In genomic region chr3:57843775-57844174, GRCm38 (mm10) we compare ENCODE assay signal across 10 mouse cellular contexts. TPM values are rescaled to one million over a fixed set of nuclear protein-coding genes. Genes with fewer than 3 reads are reported as not detected.
DNase-seq lines count a peak whose midpoint lies in the region; ATAC-seq and TF ChIP-seq lines count a peak whose summit lies in the region.
"Had no signal": no experiment of that assay in that cellular context is flagged by ENCODE, and none has a peak within 500 bp of the region (broad histone marks: within the 10 kb centered on the region; RNA-seq: fewer than 3 reads in every experiment).

No protein-coding gene starts in this region.

- no peak for ATAC-seq in embryonic facial prominence, embryonic 11.5 days (replicated peaks; ENCODE audit: insufficient number of reproducible peaks, low FRiP score, low TSS enrichment, low read depth)
- no peak for ATAC-seq in liver, embryonic 14.5 days (ENCODE audit: insufficient read depth)
- no peak for ATAC-seq in liver, embryonic 12.5 days

- H3K27me3 ChIP-seq in embryonic facial prominence, embryonic 11.5 days (ENCODE audit: control insufficient read depth, insufficient read depth, low read length) = no peaks in the 10 kb centered on the region
- no peaks in the 10 kb centered on the region for H3K27me3 ChIP-seq in embryonic facial prominence, embryonic 10.5 days (replicated peaks; ENCODE audit: low read depth, poor library complexity, severe bottlenecking)
- peaks cover 29% of the 10 kb centered on the region for H3K27me3 ChIP-seq in liver, embryonic 14.5 days (ENCODE audit: control insufficient read depth, insufficient read depth, low read length)
- peaks cover 33% of the 10 kb centered on the region for H3K27me3 ChIP-seq in liver, embryonic 12.5 days (replicated peaks)
- H3K27me3 ChIP-seq: heart, embryonic 15.5 days; neural tube, embryonic 15.5 days had no signal

- no peak overlapping the region for H3K9ac ChIP-seq in embryonic facial prominence, embryonic 11.5 days (replicated peaks; ENCODE audit: low read length)
- H3K9ac ChIP-seq in liver, embryonic 14.5 days (replicated peaks) = no peak overlapping the region
- no peak overlapping the region for H3K9ac ChIP-seq in liver, embryonic 12.5 days
- H3K9ac ChIP-seq: heart, embryonic 15.5 days; neural tube, embryonic 15.5 days had no signal

- peak; percentile 61 for DNase-seq in embryonic facial prominence, embryonic 11.5 days (ENCODE audit: low spot score)
- no peak for DNase-seq in embryonic facial prominence, embryonic 10.5 days (ENCODE audit: low spot score)
- no peak for DNase-seq in liver, embryonic 14.5 days (ENCODE audit: low read depth in 3 of 3, low spot score in 3 of 3)
- peak; percentile 19 for DNase-seq in MEL-GATA-1-ER (ENCODE audit: extremely low read depth, low read depth)
- peak; percentile 74 for DNase-seq in induced T-regulatory cell, adult 2 months (ENCODE audit: low read depth)
- no peak for DNase-seq in ovary, postnatal 10 days (ENCODE audit: low spot score)
- no peak for DNase-seq in heart, adult 11 months

- no peak for TF ChIP-seq EP300 in liver, embryonic 14.5 days (IDR thresholded peaks at IDR 0.05; ENCODE audit: low read depth)

- no peaks in the 10 kb centered on the region; the same call in 1 of the 2 replicates for H3K36me3 ChIP-seq in embryonic facial prominence, embryonic 11.5 days (replicated peaks; ENCODE audit: control insufficient read depth, insufficient read depth, low read depth, low read length)
- H3K36me3 ChIP-seq in embryonic facial prominence, embryonic 10.5 days (replicated peaks) = peaks cover 54% of the 10 kb centered on the region
- no peaks in the 10 kb centered on the region for H3K36me3 ChIP-seq in liver, embryonic 14.5 days (replicated peaks; ENCODE audit: control insufficient read depth, insufficient read depth, low read depth)
- H3K36me3 ChIP-seq in liver, embryonic 12.5 days = 0 out of 2 replicates have a peak, but pooled peaks cover 6% of the 10 kb centered on the region

- peak; percentile 42 for TF ChIP-seq CTCF in liver, embryonic 14.5 days (IDR thresholded peaks at IDR 0.05; ENCODE audit: low read depth)

- H3K9me3 ChIP-seq in embryonic facial prominence, embryonic 11.5 days (replicated peaks; ENCODE audit: control insufficient read depth, low read length) = no peaks in the 10 kb centered on the region
- H3K9me3 ChIP-seq in embryonic facial prominence, embryonic 10.5 days = no peaks in the 10 kb centered on the region; the same call in 1 of the 2 replicates
- no peaks in the 10 kb centered on the region for H3K9me3 ChIP-seq in liver, embryonic 14.5 days (ENCODE audit: control insufficient read depth, low read length)
- H3K9me3 ChIP-seq in liver, embryonic 12.5 days (replicated peaks) = no peaks in the 10 kb centered on the region
- H3K9me3 ChIP-seq: heart, embryonic 15.5 days; neural tube, embryonic 15.5 days had no signal

- H3K4me3 ChIP-seq in embryonic facial prominence, embryonic 11.5 days (ENCODE audit: low read depth, low read length) = no peak overlapping the region
- no peak overlapping the region for H3K4me3 ChIP-seq in embryonic facial prominence, embryonic 10.5 days
- H3K4me3 ChIP-seq in liver, embryonic 14.5 days (ENCODE audit: insufficient read depth in 1 of 2, low read depth in 2 of 2, low read length in 2 of 2) = no peak overlapping the region
- no peak overlapping the region for H3K4me3 ChIP-seq in liver, embryonic 12.5 days
- H3K4me3 ChIP-seq: heart, embryonic 15.5 days; neural tube, embryonic 15.5 days had no signal

- no peak overlapping the region for H3K4me2 ChIP-seq in embryonic facial prominence, embryonic 11.5 days (ENCODE audit: low read depth, low read length)
- H3K4me2 ChIP-seq in liver, embryonic 14.5 days (ENCODE audit: low read depth) = no peak overlapping the region
- H3K4me2 ChIP-seq in liver, embryonic 12.5 days = no peak overlapping the region
- H3K4me2 ChIP-seq: heart, embryonic 15.5 days; neural tube, embryonic 15.5 days had no signal

- no peak overlapping the region for H3K27ac ChIP-seq in embryonic facial prominence, embryonic 11.5 days (replicated peaks; ENCODE audit: low read depth, low read length)
- H3K27ac ChIP-seq in embryonic facial prominence, embryonic 10.5 days (replicated peaks) = no peak overlapping the region
- no peak overlapping the region for H3K27ac ChIP-seq in liver, embryonic 14.5 days
- H3K27ac ChIP-seq in liver, embryonic 12.5 days = no peak overlapping the region
- H3K27ac ChIP-seq: heart, embryonic 15.5 days; neural tube, embryonic 15.5 days had no signal

- no peaks in the 10 kb centered on the region for H3K4me1 ChIP-seq in embryonic facial prominence, embryonic 11.5 days (ENCODE audit: control insufficient read depth, insufficient read depth, low read length)
- peaks cover 19% of the 10 kb centered on the region for H3K4me1 ChIP-seq in embryonic facial prominence, embryonic 10.5 days
- no peaks in the 10 kb centered on the region for H3K4me1 ChIP-seq in liver, embryonic 14.5 days (replicated peaks; ENCODE audit: control insufficient read depth in 2 of 2, insufficient read depth in 2 of 2, low read length in 1 of 2)
- peaks cover 23% of the 10 kb centered on the region for H3K4me1 ChIP-seq in liver, embryonic 12.5 days

RNA-seq across cellular contexts. Expression of gene Pfn2, which starts 4.1 kb away (rescaled TPM):
- polyA plus RNA-seq in embryonic facial prominence, embryonic 11.5 days (2014; fragmentation: Nextera tagmentation; extraction: Ambion mirVana) = 209 and 216 TPM in 2 replicates
- 126 and 137 TPM in 2 replicates for polyA plus RNA-seq in embryonic facial prominence, embryonic 10.5 days (2016; fragmentation: Nextera tagmentation; extraction: Ambion mirVana)
- polyA plus RNA-seq in liver, embryonic 14.5 days (2012; rRNA removed) = 3.1 and 3.6 TPM in 2 replicates
- polyA plus RNA-seq in liver, embryonic 14.5 days (2014; fragmentation: Nextera tagmentation; extraction: Ambion mirVana) = 4.1 and 4.2 TPM in 2 replicates
- polyA plus RNA-seq in liver, embryonic 12.5 days (2016; fragmentation: Nextera tagmentation; extraction: Ambion mirVana) = 13.9 and 14.7 TPM in 2 replicates

Comparison
In these comparisons a context has a peak if more than half of its experiments do, and no peak if none do; other contexts are left out.
1. DNase-seq: peak in embryonic facial prominence, embryonic 11.5 days (single experiment), MEL-GATA-1-ER (single experiment) and induced T-regulatory cell, adult 2 months (single experiment); none in embryonic facial prominence, embryonic 10.5 days (single experiment), liver, embryonic 14.5 days (0 of 3), ovary, postnatal 10 days (single experiment) and heart, adult 11 months (single experiment).